Mouse (Mus musculus) intestine, embryonic 16.5 days (tissue): ENCODE measurements around the gene Fam19a3. TPM values are rescaled to one million over a fixed set of nuclear protein-coding genes. Genes with fewer than 3 reads are reported as not detected.
A peak's percentile ranks its signal among the peaks of the same experiment; 100 is the strongest.

Experiments
- ATAC-seq: fragments of 200-750 bp; cut with Nextera tagmentation; 2 replicates; pipeline ENCODE4 v1.8.0; 2017; ENCODE audit warnings: moderate TSS enrichment, moderate library complexity
- H3K27ac ChIP-seq: fragments of 300-500 bp; sonication (generic); 2 replicates; pipeline ENCODE4 v1.5.1; 2014; ENCODE audit warnings: mild to moderate bottlenecking, low read length
- H3K27me3 ChIP-seq: fragments of 300-500 bp; sonication (generic); replicated peaks from 2 replicates; pipeline ENCODE4 v1.6.1; 2014; ENCODE audit warnings: low read length, control low read depth, mixed read lengths; ENCODE audit not compliant: control insufficient read depth, insufficient read depth
- H3K36me3 ChIP-seq: fragments of 300-500 bp; sonication (generic); 2 replicates; pipeline ENCODE4 v1.6.1; 2014; ENCODE audit warnings: low read length, control low read depth; ENCODE audit not compliant: control insufficient read depth, insufficient read depth
- H3K4me1 ChIP-seq: fragments of 300-500 bp; sonication (generic); 2 replicates; pipeline ENCODE4 v1.6.1; 2014; ENCODE audit warnings: low read length, control low read depth, mixed read lengths; ENCODE audit not compliant: control insufficient read depth, insufficient read depth
- H3K4me2 ChIP-seq: fragments of 300-500 bp; sonication (generic); 2 replicates; pipeline ENCODE4 v1.6.1; 2014; ENCODE audit warnings: low read depth, low read length, control low read depth
- H3K4me3 ChIP-seq: fragments of 300-500 bp; sonication (generic); 2 replicates; pipeline ENCODE4 v1.5.1; 2014; ENCODE audit warnings: mild to moderate bottlenecking, low read length
- H3K9ac ChIP-seq: fragments of 300-500 bp; sonication (generic); 2 replicates; pipeline ENCODE4 v1.6.1; 2014; ENCODE audit warnings: low read depth, low read length
- H3K9me3 ChIP-seq: fragments of 300-500 bp; sonication (generic); 2 replicates; pipeline ENCODE4 v1.6.1; 2016; ENCODE audit warnings: low read length, control low read depth; ENCODE audit not compliant: control insufficient read depth
- WGBS: fragments of 180-500 bp; shearing (Covaris S2); extraction: QIAGEN DNeasy Blood & Tissue Kit; methylation state at CpG from one replicate; pipeline ENCODE4 v1.1.7; 2014; 5-methylcytosine and 5-hydroxymethylcytosine counted together
- polyA plus RNA-seq: library from polyadenylated mRNA; unstranded; fragments of >200 nt; fragmentation: Nextera tagmentation; extraction: Ambion mirVana; gene quantifications from 2 replicates; pipeline ENCODE4 v1.2.1, GENCODE M21; 2015

Fam19a3 gene
- polyA plus RNA-seq, 1 experiment from 2014 or later, result 0.09 TPM

DNA sequence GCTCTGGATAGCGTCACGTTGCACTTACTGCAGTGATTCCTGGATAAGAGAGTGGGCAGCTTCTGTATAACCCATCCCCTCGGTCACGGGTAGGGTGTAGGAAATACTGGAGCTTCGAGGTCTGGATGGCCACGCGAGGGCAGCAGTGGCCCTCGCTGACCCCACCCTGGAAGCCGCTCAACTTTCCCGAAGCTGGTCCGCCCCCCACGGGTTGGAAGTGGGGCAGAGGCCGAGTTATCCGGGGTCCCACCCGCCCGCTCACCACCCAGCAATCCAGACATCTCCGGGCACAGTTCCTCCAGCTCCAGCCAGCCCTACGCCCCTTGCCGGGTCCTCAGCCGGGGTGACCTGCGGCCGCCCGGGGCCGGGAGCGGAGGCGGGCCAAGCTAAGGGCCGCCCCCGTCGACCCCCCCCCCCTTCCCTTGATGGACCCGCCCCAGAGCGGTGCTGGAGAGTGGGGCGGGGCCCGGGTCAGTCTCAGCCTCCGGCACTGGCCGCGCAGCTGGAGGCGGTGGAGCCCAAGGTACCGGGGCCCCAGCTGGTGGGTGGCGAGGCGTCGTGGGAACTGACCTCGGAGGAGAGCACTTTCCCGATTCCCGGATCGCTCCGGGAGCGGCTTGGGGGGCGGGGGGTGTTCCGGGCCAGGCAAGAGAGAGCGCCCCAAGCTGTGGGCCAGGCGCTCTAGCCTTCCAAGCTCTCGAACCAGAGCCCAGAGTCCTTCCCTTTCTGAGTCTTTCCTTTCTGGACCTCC is 7.1 kb upstream of the Fam19a3 start:
- peak; percentile 88 for ATAC-seq
- 0% methylated on average over 42 of the region's 52 CpGs for WGBS
- Histone ChIP-seq H3K4me3 (peak overlapping the region; percentile 76), H3K27ac (peak overlapping the region; percentile 92), H3K36me3 (peaks cover 5% of the 10 kb centered on the region; the same call in 1 of the 2 replicates), H3K9ac (peak overlapping the region; percentile 81), H3K4me2 (peak overlapping the region; percentile 80), H3K27me3 (no peaks in the 10 kb centered on the region), H3K9me3 (no peaks in the 10 kb centered on the region), H3K4me1 (peaks cover 43% of the 10 kb centered on the region)

- H3K9ac ChIP-seq, result peak within 1 kb of the TSS; percentile 81
- 26% methylated on average over 3 of the region's 3 CpGs for WGBS
- peaks cover 37% of the 10 kb centered on the region for H3K4me1 ChIP-seq
- H3K36me3 ChIP-seq, result peaks cover 5% of the 10 kb centered on the region; the same call in 1 of the 2 replicates
- H3K27ac ChIP-seq, result peak within 1 kb of the TSS; percentile 92
- no peaks in the 10 kb centered on the region for H3K9me3 ChIP-seq
- H3K27me3 ChIP-seq, result peaks cover 6% of the 10 kb centered on the region; the same call in 1 of the 2 replicates
- peak within 1 kb of the TSS; percentile 80 for H3K4me2 ChIP-seq
- H3K4me3 ChIP-seq, result peak within 1 kb of the TSS; percentile 76
- no peak for ATAC-seq
Observed at GRCm38 (mm10) chr3:104788075-104788474, 6.4 kb upstream of the Fam19a3 start, which contains the start of gene Rhoc. Gene Rhoc, plus strand, starts transcription at chr3:104788375.

DNA sequence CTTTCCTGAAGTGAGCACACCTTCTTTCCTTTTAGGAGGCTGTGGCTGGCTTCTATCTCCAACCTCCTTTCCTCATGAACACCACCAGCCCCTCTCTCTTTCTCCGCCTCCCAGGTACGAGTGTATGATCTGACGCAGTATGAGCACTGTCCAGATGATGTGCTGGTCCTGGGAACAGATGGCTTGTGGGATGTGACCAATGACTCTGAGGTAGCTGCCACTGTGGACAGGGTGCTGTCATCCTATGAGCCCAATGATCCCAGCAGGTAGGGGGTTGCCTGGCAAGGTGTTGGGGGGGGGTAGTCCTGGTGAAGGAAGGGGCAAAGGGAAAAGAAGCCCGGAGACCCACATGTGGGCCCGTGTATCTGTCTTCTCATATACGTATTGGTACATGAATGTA is 3.6 kb upstream of the Fam19a3 start:
- Histone ChIP-seq H3K27me3 (peaks cover 17% of the 10 kb centered on the region), H3K9ac (no peak overlapping the region), H3K4me3 (no peak overlapping the region), H3K27ac (no peak overlapping the region), H3K4me1 (peaks cover 32% of the 10 kb centered on the region), H3K9me3 (no peaks in the 10 kb centered on the region), H3K4me2 (no peak overlapping the region), H3K36me3 (no peaks in the 10 kb centered on the region)
- WGBS, result 92% methylated on average over 6 of the region's 6 CpGs
- no peak for ATAC-seq

- no peak for ATAC-seq
- Histone ChIP-seq H3K36me3 (no peaks in the 10 kb centered on the region), H3K9me3 (no peaks in the 10 kb centered on the region), H3K27ac (no peak overlapping the region), H3K9ac (no peak overlapping the region), H3K4me2 (no peak overlapping the region), H3K4me1 (peaks cover 32% of the 10 kb centered on the region), H3K4me3 (no peak overlapping the region), H3K27me3 (peaks cover 24% of the 10 kb centered on the region)
- WGBS, result 51% methylated on average over 14 of the region's 14 CpGs
Observed at GRCm38 (mm10) chr3:104783971-104784500, 2.4 kb upstream of the Fam19a3 start.

GRCm38 (mm10) chr3:104782061-104782681 is 531 bp upstream of the Fam19a3 start:
- Histone ChIP-seq H3K4me3 (peak overlapping the region; percentile 57), H3K4me1 (peaks cover 28% of the 10 kb centered on the region), H3K36me3 (no peaks in the 10 kb centered on the region), H3K27me3 (peaks cover 40% of the 10 kb centered on the region), H3K9me3 (no peaks in the 10 kb centered on the region), H3K9ac (no peak overlapping the region; the same call in 1 of the 2 replicates), H3K4me2 (peak overlapping the region; percentile 98), H3K27ac (no peak overlapping the region)
- ATAC-seq, result no peak
- 30% methylated on average over 12 of the region's 12 CpGs for WGBS

DNA sequence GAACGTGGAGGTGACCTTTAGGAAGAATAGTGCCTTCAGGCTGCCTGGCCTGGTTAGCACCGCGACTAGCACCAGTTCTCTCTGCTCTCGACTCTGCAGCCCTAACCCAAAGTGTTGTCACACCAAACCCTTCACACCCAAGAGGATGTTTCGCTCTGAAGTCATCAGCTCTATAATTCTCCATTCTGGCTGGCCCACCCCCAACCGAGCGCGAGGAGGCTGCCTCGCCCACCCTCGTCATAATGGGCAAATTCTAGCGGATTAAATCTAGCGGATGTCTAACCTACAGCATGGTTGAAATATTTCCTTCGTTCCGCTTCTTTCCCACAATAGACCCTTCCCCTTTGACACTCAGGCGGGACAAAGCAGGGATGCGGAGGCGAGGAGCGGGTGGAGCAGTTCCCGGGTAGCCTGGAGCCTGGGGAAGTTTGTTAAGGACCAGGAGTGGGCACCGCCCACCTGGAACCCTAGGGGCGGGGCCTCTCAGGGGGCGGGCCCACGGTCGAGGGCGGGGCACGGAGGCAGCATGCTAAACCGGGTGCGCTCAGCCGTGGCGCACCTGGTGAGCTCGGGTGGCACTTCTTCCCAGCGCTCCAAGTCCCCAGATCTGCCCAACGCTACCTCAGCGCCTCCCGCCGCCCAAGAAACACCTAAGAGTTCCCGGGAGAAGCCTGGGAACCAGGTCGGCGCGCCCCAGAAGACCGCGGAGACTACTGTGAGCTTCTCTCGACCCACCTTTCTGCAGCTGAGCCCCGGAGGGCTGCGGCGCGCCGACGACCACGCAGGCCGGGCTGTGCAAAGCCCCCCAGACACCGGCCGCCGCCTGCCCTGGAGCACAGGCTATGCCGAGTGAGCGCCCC is 849 bp downstream of the Fam19a3 start, which contains the start of gene Ppm1j:
TSS of gene Ppm1j (plus strand) at position 496 of the 860 bp plus-strand sequence.
- H3K36me3 ChIP-seq, result no peaks in the 10 kb centered on the region
- H3K4me3 ChIP-seq, result peak within 1 kb of the TSS; percentile 57
- peak within 1 kb of the TSS; percentile 66 for H3K9ac ChIP-seq
- ATAC-seq, result peak; percentile 80
- peaks cover 54% of the 10 kb centered on the region for H3K27me3 ChIP-seq
- no peaks in the 10 kb centered on the region for H3K9me3 ChIP-seq
- H3K4me1 ChIP-seq, result peaks cover 29% of the 10 kb centered on the region
- no peak within 1 kb of the TSS for H3K27ac ChIP-seq
- peak within 1 kb of the TSS; percentile 98 for H3K4me2 ChIP-seq
- WGBS, result under 1% methylated on average over 56 of the region's 56 CpGs

DNA sequence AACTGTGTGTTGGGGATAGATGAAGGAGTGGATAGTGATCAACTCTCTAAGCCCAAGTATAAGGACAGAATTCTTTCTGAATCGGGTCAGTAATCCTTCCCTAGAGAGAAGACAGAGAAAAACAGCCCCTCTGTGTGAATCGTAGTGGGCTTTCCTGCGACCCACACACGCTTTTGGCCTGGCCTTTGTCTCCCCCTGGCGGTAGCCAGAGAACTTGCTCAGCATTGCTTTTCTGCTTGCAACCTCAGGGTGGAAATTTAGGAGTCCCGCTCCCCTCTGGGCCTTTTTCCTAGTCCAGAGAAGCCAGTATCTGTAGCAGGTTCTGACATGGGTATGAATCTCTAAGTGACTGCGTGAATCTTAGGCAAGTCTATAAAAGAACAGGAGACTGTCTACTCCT is 1.7 kb downstream of the Fam19a3 start:
- Histone ChIP-seq H3K4me3 (no peak overlapping the region), H3K4me1 (peaks cover 29% of the 10 kb centered on the region), H3K36me3 (no peaks in the 10 kb centered on the region), H3K27me3 (peaks cover 57% of the 10 kb centered on the region), H3K27ac (no peak overlapping the region), H3K9me3 (no peaks in the 10 kb centered on the region), H3K9ac (no peak overlapping the region), H3K4me2 (no peak overlapping the region)
- ATAC-seq, result no peak
- 3% methylated on average over 7 of the region's 7 CpGs for WGBS

- Histone ChIP-seq H3K4me1 (peaks cover 27% of the 10 kb centered on the region), H3K9ac (peak overlapping the region; percentile 44), H3K36me3 (no peaks in the 10 kb centered on the region), H3K4me2 (peak overlapping the region; percentile 61), H3K4me3 (peak overlapping the region; percentile 41), H3K27me3 (peaks cover 45% of the 10 kb centered on the region), H3K27ac (no peak overlapping the region), H3K9me3 (no peaks in the 10 kb centered on the region)
- ATAC-seq, result no peak
- under 1% methylated on average over 20 of the region's 20 CpGs for WGBS
Observed at GRCm38 (mm10) chr3:104777342-104777741, 4.3 kb downstream of the Fam19a3 start.

GRCm38 (mm10) chr3:104773301-104773700 is 8.3 kb downstream of the Fam19a3 start:
- no peaks in the 10 kb centered on the region for H3K36me3 ChIP-seq
- H3K4me2 ChIP-seq, result no peak overlapping the region
- no peak overlapping the region for H3K27ac ChIP-seq
- H3K4me1 ChIP-seq, result peaks cover 9% of the 10 kb centered on the region; the same call in 1 of the 2 replicates
- peaks cover 25% of the 10 kb centered on the region for H3K27me3 ChIP-seq
- 85% methylated on average over 7 of the region's 7 CpGs for WGBS
- no peaks in the 10 kb centered on the region for H3K9me3 ChIP-seq
- H3K4me3 ChIP-seq, result no peak overlapping the region
- no peak for ATAC-seq
- no peak overlapping the region for H3K9ac ChIP-seq
